Mouse (Mus musculus): ENCODE data around the gene Kat6b.

DNA sequence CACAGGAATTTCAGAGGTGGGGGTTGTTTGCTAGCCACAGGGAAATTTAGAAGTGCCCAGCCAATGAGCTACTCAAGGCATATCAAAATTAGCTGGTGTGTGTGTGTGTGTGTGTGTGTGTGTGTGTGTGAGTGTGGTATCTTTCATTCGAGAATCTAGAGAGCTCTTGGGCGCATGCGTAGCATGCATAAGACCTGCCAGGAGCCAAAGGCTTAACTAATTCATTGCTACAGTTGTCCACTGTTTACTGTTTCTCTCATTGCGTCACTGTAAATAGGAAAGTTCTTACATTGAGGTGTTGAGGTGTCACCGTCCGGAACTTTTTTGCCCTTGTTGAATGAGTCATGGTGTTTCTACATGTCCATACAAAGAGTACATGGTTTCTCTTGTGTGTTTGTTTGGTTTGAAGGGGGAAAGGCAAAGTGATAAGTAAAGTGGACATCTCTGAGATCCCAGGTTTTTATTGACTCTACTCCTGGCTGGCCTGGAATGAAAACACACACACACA is 68.4 kb downstream of the Kat6b start:
- TF ChIP-seq CTCF (conservative IDR thresholded peaks at IDR 0.05; ENCODE audit: insufficient read depth, insufficient read length, low read depth, low read length) (no peak), POLR2A (IDR thresholded peaks at IDR 0.05; ENCODE audit: low read depth, low read length) (no peak)

Data from kidney, adult 2 months (tissue).